Mouse (Mus musculus) embryonic facial prominence, embryonic 12.5 days (tissue): Measurements from ENCODE around the gene Raver1. TPM values are rescaled to one million over a fixed set of nuclear protein-coding genes. Genes with fewer than 3 reads are reported as not detected.
A peak's percentile ranks its signal among the peaks of the same experiment; 100 is the strongest.
"Not testable (repeated sequence)": the region's sequence is repeated elsewhere in the genome, so short reads cannot be mapped to it uniquely, and the experiment has no call there.

Experiments used
- ATAC-seq: fragments of 200-750 bp; cut with Nextera tagmentation; 2 replicates; pipeline ENCODE4 v1.8.0; 2017; ENCODE audit not compliant: insufficient number of reproducible peaks, insufficient read depth, low FRiP score, low TSS enrichment
- H3K27ac ChIP-seq: fragments of 300-500 bp; sonication (generic); 2 replicates; pipeline ENCODE4 v1.5.1; 2016; ENCODE audit warnings: mild to moderate bottlenecking
- H3K27me3 ChIP-seq: fragments of 300-500 bp; sonication (generic); 2 replicates; pipeline ENCODE4 v1.6.1; 2016; ENCODE audit warnings: mild to moderate bottlenecking, moderate library complexity
- H3K36me3 ChIP-seq: fragments of 300-500 bp; sonication (generic); 2 replicates; pipeline ENCODE4 v1.6.1; 2016; ENCODE audit warnings: mild to moderate bottlenecking
- H3K4me1 ChIP-seq: fragments of 300-500 bp; sonication (generic); 2 replicates; pipeline ENCODE4 v1.6.1; 2016
- H3K4me2 ChIP-seq: fragments of 300-500 bp; sonication (generic); replicated peaks from 2 replicates; pipeline ENCODE4 v1.6.1; 2016; ENCODE audit warnings: mild to moderate bottlenecking, moderate library complexity
- H3K4me3 ChIP-seq: fragments of 300-500 bp; sonication (generic); 2 replicates; pipeline ENCODE4 v1.5.1; 2016; ENCODE audit warnings: mild to moderate bottlenecking
- H3K9ac ChIP-seq: fragments of 300-500 bp; sonication (generic); 2 replicates; pipeline ENCODE4 v1.6.1; 2016; ENCODE audit warnings: mild to moderate bottlenecking, moderate library complexity
- H3K9me3 ChIP-seq: fragments of 300-500 bp; sonication (generic); 2 replicates; pipeline ENCODE4 v1.6.1; 2016; ENCODE audit warnings: mild to moderate bottlenecking, moderate library complexity
- WGBS: fragments of 180-500 bp; shearing (Covaris S2); methylation state at CpG from one replicate; pipeline ENCODE4 v1.1.7; 2016; 5-methylcytosine and 5-hydroxymethylcytosine counted together
- polyA plus RNA-seq: library from polyadenylated mRNA; unstranded; fragments of >200 nt; fragmentation: Nextera tagmentation; extraction: Ambion mirVana; gene quantifications from 2 replicates; pipeline ENCODE4 v1.2.1, GENCODE M21; 2016

Gene Raver1
- polyA plus RNA-seq, 1 experiment from 2014 or later: 64.3 TPM

- ATAC-seq: peak; percentile 81
- Histone ChIP-seq H3K9ac (peak within 1 kb of the TSS; percentile 77), H3K9me3 (no peaks in the 10 kb centered on the region), H3K4me3 (peak within 1 kb of the TSS; percentile 89), H3K27me3 (no peaks in the 10 kb centered on the region), H3K27ac (peak within 1 kb of the TSS; percentile 18), H3K4me2 (peak within 1 kb of the TSS; percentile 78), H3K36me3 (peaks cover 52% of the 10 kb centered on the region), H3K4me1 (peaks cover 6% of the 10 kb centered on the region)
- 3% methylated on average over 58 of the region's 58 CpGs for WGBS
Measured at GRCm38 (mm10) chr9:21073044-21073840, 18.6 kb downstream of the Raver1 start, which contains the start of the genes Gm49373 and Fdx1l. Gene Gm49373, minus strand, starts transcription at chr9:21073096. Gene Fdx1l, minus strand, starts transcription at chr9:21073614.

- peaks cover 6% of the 10 kb centered on the region for H3K4me1 ChIP-seq
- peak overlapping the region; percentile 89 for H3K4me3 ChIP-seq
- H3K27me3 ChIP-seq: no peaks in the 10 kb centered on the region
- peak overlapping the region; percentile 78 for H3K4me2 ChIP-seq
- peak overlapping the region; percentile 77 for H3K9ac ChIP-seq
- no peak for ATAC-seq
- 15% methylated on average over 4 of the region's 4 CpGs for WGBS
- H3K36me3 ChIP-seq: peaks cover 50% of the 10 kb centered on the region
- H3K27ac ChIP-seq: no peak overlapping the region
- no peaks in the 10 kb centered on the region for H3K9me3 ChIP-seq
Measured at GRCm38 (mm10) chr9:21072641-21073040, 19.2 kb downstream of the Raver1 start.

GRCm38 (mm10) chr9:21067006-21067684, 24.7 kb downstream of the Raver1 start, which contains the start of gene Zglp1:
Gene Zglp1, minus strand, starts transcription at chr9:21067093.
- no peak within 1 kb of the TSS for H3K4me2 ChIP-seq
- no peak for ATAC-seq
- H3K27me3 ChIP-seq: no peaks in the 10 kb centered on the region
- 77% methylated on average over 27 of the region's 27 CpGs for WGBS
- H3K36me3 ChIP-seq: peaks cover 50% of the 10 kb centered on the region
- H3K4me3 ChIP-seq: no peak within 1 kb of the TSS
- H3K4me1 ChIP-seq: peaks cover under 1% of the 10 kb centered on the region; the same call in 1 of the 2 replicates
- H3K9me3 ChIP-seq: no peaks in the 10 kb centered on the region
- H3K27ac ChIP-seq: no peak within 1 kb of the TSS
- no peak within 1 kb of the TSS for H3K9ac ChIP-seq

GRCm38 (mm10) chr9:21062928-21063327, 28.9 kb downstream of the Raver1 start:
- no peak for ATAC-seq
- WGBS: 66% methylated on average over 2 of the region's 2 CpGs
- Histone ChIP-seq H3K27me3 (no peaks in the 10 kb centered on the region), H3K4me1 (no peaks in the 10 kb centered on the region), H3K27ac (no peak overlapping the region), H3K9me3 (no peaks in the 10 kb centered on the region), H3K36me3 (peaks cover 33% of the 10 kb centered on the region), H3K9ac (no peak overlapping the region), H3K4me3 (no peak overlapping the region), H3K4me2 (no peak overlapping the region)

- Histone ChIP-seq H3K4me2 (no peak overlapping the region), H3K27ac (no peak overlapping the region), H3K4me1 (no peaks in the 10 kb centered on the region), H3K36me3 (no peaks in the 10 kb centered on the region), H3K9me3 (no peaks in the 10 kb centered on the region), H3K4me3 (no peak overlapping the region), H3K27me3 (no peaks in the 10 kb centered on the region), H3K9ac (no peak overlapping the region)
- WGBS: 68% methylated on average over 10 of the region's 10 CpGs
- ATAC-seq: no peak
Measured at GRCm38 (mm10) chr9:21051578-21051977, 40.2 kb downstream of the Raver1 start.

GRCm38 (mm10) chr9:21045235-21045634, 46.6 kb downstream of the Raver1 start:
- Histone ChIP-seq H3K9me3 (no peaks in the 10 kb centered on the region), H3K27me3 (peaks cover 14% of the 10 kb centered on the region), H3K4me1 (peaks cover 7% of the 10 kb centered on the region; the same call in 1 of the 2 replicates), H3K36me3 (no peaks in the 10 kb centered on the region), H3K4me3 (no peak overlapping the region), H3K27ac (no peak overlapping the region), H3K9ac (no peak overlapping the region), H3K4me2 (no peak overlapping the region)
- 79% methylated on average over 3 of the region's 3 CpGs for WGBS
- ATAC-seq: no peak

GRCm38 (mm10) chr9:21044785-21045184, 47.0 kb downstream of the Raver1 start:
- not testable (repeated sequence) for H3K27ac ChIP-seq, H3K4me3 ChIP-seq, H3K9ac ChIP-seq, ATAC-seq, H3K9me3 ChIP-seq, H3K36me3 ChIP-seq, H3K4me2 ChIP-seq, H3K4me1 ChIP-seq
- peaks cover 19% of the 10 kb centered on the region for H3K27me3 ChIP-seq
- WGBS: 58% methylated on average over 1 of the region's 1 CpGs

GRCm38 (mm10) chr9:21043563-21043962, 48.2 kb downstream of the Raver1 start:
- ATAC-seq: no peak
- no peak overlapping the region for H3K4me2 ChIP-seq

GRCm38 (mm10) chr9:21041308-21041707, 50.5 kb downstream of the Raver1 start:
- H3K27ac ChIP-seq: no peak overlapping the region
- H3K36me3 ChIP-seq: no peaks in the 10 kb centered on the region
- H3K4me2 ChIP-seq: no peak overlapping the region
- peaks cover 23% of the 10 kb centered on the region; the same call in 1 of the 2 replicates for H3K4me1 ChIP-seq
- H3K4me3 ChIP-seq: no peak overlapping the region
- H3K9ac ChIP-seq: no peak overlapping the region
- peaks cover 52% of the 10 kb centered on the region for H3K27me3 ChIP-seq
- H3K9me3 ChIP-seq: peaks cover 7% of the 10 kb centered on the region; the same call in 1 of the 2 replicates
- 34% methylated on average over 4 of the region's 4 CpGs for WGBS
- no peak for ATAC-seq

More at GRCm38 (mm10) chr9:21043563-21043962, 48.2 kb downstream of the Raver1 start:
- H3K4me1 ChIP-seq: peaks cover 7% of the 10 kb centered on the region; the same call in 1 of the 2 replicates
- no peak overlapping the region for H3K4me3 ChIP-seq
- H3K27me3 ChIP-seq: peaks cover 31% of the 10 kb centered on the region
- peaks cover 7% of the 10 kb centered on the region; the same call in 1 of the 2 replicates for H3K9me3 ChIP-seq
- H3K27ac ChIP-seq: no peak overlapping the region
- H3K9ac ChIP-seq: no peak overlapping the region
- WGBS: 91% methylated on average over 4 of the region's 4 CpGs
- no peaks in the 10 kb centered on the region for H3K36me3 ChIP-seq

- Histone ChIP-seq H3K36me3 (no peaks in the 10 kb centered on the region), H3K9ac (no peak overlapping the region), H3K27ac (no peak overlapping the region), H3K9me3 (peaks cover 7% of the 10 kb centered on the region; the same call in 1 of the 2 replicates), H3K4me3 (no peak overlapping the region), H3K4me2 (no peak overlapping the region), H3K4me1 (peaks cover 23% of the 10 kb centered on the region; the same call in 1 of the 2 replicates), H3K27me3 (peaks cover 66% of the 10 kb centered on the region)
- ATAC-seq: no peak
- 70% methylated on average over 3 of the region's 3 CpGs for WGBS
Measured at GRCm38 (mm10) chr9:21039779-21040178, 52.0 kb downstream of the Raver1 start.

- ATAC-seq: no peak
- peaks cover 87% of the 10 kb centered on the region for H3K27me3 ChIP-seq
- H3K9ac ChIP-seq: peak overlapping the region; percentile 41; the same call in 1 of the 2 replicates
- no peak overlapping the region for H3K27ac ChIP-seq
- H3K4me1 ChIP-seq: peaks cover 38% of the 10 kb centered on the region; the same call in 1 of the 2 replicates
- 3% methylated on average over 31 of the region's 31 CpGs for WGBS
- H3K4me3 ChIP-seq: peak overlapping the region; percentile 37
- H3K9me3 ChIP-seq: peaks cover 7% of the 10 kb centered on the region; the same call in 1 of the 2 replicates
- H3K4me2 ChIP-seq: peak overlapping the region; percentile 64
- no peaks in the 10 kb centered on the region for H3K36me3 ChIP-seq
Measured at GRCm38 (mm10) chr9:21037481-21037891, 54.3 kb downstream of the Raver1 start.
